Mouse (Mus musculus): ENCODE data around the gene Acsf2. TPM values are rescaled to one million over a fixed set of nuclear protein-coding genes. Genes with fewer than 3 reads are reported as not detected.

Gene Acsf2
- polyA plus RNA-seq, 1 experiment from 2014 or later: 2.6 TPM

GRCm38 (mm10) chr11:94587511-94587910 is 14.2 kb downstream of the Acsf2 start:
- WGBS: 74% methylated on average over 6 of the region's 6 CpGs
- ATAC-seq (ENCODE audit: low FRiP score, low read depth): no peak
- no peaks in the 10 kb centered on the region for H3K36me3 ChIP-seq

GRCm38 (mm10) chr11:94585091-94585490 is 16.6 kb downstream of the Acsf2 start:
- Histone ChIP-seq H3K27me3 (replicated peaks) (no peaks in the 10 kb centered on the region), H3K9ac (no peak overlapping the region), H3K4me3 (no peak overlapping the region), H3K36me3 (no peaks in the 10 kb centered on the region), H3K9me3 (no peaks in the 10 kb centered on the region), H3K4me2 (replicated peaks) (no peak overlapping the region), H3K27ac (no peak overlapping the region), H3K4me1 (no peaks in the 10 kb centered on the region)
- ATAC-seq (ENCODE audit: low FRiP score, low read depth): no peak
- 96% methylated on average over 9 of the region's 9 CpGs for WGBS

More at GRCm38 (mm10) chr11:94587511-94587910, 14.2 kb downstream of the Acsf2 start:
- Histone ChIP-seq H3K9ac (no peak overlapping the region), H3K27ac (no peak overlapping the region), H3K4me1 (0 out of 2 replicates have a peak, but pooled peaks cover 6% of the 10 kb centered on the region), H3K4me3 (no peak overlapping the region), H3K27me3 (replicated peaks) (no peaks in the 10 kb centered on the region), H3K9me3 (no peaks in the 10 kb centered on the region), H3K4me2 (replicated peaks) (no peak overlapping the region)

GRCm38 (mm10) chr11:94580111-94580740 is 21.4 kb downstream of the Acsf2 start:
- Histone ChIP-seq H3K27ac (no peak overlapping the region), H3K27me3 (replicated peaks) (no peaks in the 10 kb centered on the region), H3K4me1 (no peaks in the 10 kb centered on the region), H3K4me3 (no peak overlapping the region), H3K36me3 (no peaks in the 10 kb centered on the region), H3K9me3 (no peaks in the 10 kb centered on the region), H3K9ac (no peak overlapping the region), H3K4me2 (replicated peaks) (no peak overlapping the region)
- no peak for ATAC-seq (ENCODE audit: low FRiP score, low read depth)
- 91% methylated on average over 5 of the region's 5 CpGs for WGBS

DNA sequence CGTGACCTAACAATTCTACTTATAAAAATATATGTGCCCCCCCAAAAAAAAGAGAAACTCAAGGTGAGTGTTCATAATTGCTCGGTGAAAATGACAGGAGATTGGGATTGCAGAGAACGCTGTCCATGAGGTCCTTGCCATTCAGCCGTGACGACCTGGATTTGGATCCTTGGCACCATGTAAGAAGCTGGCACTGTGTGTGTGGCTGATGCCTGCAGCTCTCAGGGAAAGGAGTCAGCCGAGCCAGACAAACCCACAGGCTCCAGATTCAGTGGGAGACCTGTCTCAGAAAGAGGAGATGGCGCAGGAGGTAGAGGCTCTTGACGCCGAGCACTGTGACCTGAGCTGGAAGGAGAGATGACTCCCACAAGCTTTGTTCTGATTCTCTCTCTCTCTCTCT is 25.3 kb downstream of the Acsf2 start:
- ATAC-seq (ENCODE audit: low FRiP score, low read depth): no peak
- H3K9ac ChIP-seq: no peak overlapping the region
- no peak overlapping the region for H3K27ac ChIP-seq
- H3K9me3 ChIP-seq: no peaks in the 10 kb centered on the region
- no peaks in the 10 kb centered on the region for H3K4me1 ChIP-seq
- 84% methylated on average over 9 of the region's 9 CpGs for WGBS
- no peak overlapping the region for H3K4me2 ChIP-seq (replicated peaks)
- no peak overlapping the region for H3K4me3 ChIP-seq
- no peaks in the 10 kb centered on the region for H3K27me3 ChIP-seq (replicated peaks)
- H3K36me3 ChIP-seq: no peaks in the 10 kb centered on the region

GRCm38 (mm10) chr11:94575036-94575435 is 26.6 kb downstream of the Acsf2 start:
- ATAC-seq (ENCODE audit: low FRiP score, low read depth): no peak
- peaks cover 6% of the 10 kb centered on the region; the same call in 1 of the 2 replicates for H3K4me1 ChIP-seq
- H3K27ac ChIP-seq: no peak overlapping the region
- H3K4me2 ChIP-seq (replicated peaks): no peak overlapping the region
- no peak overlapping the region for H3K4me3 ChIP-seq
- 73% methylated on average over 2 of the region's 2 CpGs for WGBS
- H3K9me3 ChIP-seq: no peaks in the 10 kb centered on the region
- no peak overlapping the region for H3K9ac ChIP-seq
- no peaks in the 10 kb centered on the region for H3K27me3 ChIP-seq (replicated peaks)
- H3K36me3 ChIP-seq: no peaks in the 10 kb centered on the region

DNA sequence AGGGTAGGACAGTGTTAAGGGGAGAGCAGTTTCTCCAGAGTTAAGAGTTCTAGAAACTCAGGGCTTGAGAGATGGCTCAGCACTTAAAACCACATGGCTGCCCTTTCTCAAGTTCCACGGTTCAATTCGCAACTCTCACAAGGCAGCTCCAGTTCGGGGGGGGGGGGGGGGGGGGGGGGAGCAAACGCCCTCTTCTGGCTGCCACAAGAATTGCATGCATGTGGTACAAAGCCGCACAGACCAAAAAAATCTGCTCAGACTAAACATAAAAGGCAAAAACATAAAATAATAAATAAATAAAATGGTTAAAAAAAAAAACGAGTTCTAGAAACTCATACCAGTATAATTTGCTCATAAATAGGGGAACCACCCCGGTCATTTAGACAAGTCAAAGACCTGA is 27.1 kb downstream of the Acsf2 start:
- no peak for ATAC-seq (ENCODE audit: low FRiP score, low read depth)
- Histone ChIP-seq H3K4me1 (peaks cover 6% of the 10 kb centered on the region; the same call in 1 of the 2 replicates), H3K4me3 (no peak overlapping the region), H3K9me3 (no peaks in the 10 kb centered on the region), H3K27me3 (replicated peaks) (no peaks in the 10 kb centered on the region), H3K9ac (no peak overlapping the region), H3K4me2 (replicated peaks) (no peak overlapping the region), H3K27ac (no peak overlapping the region), H3K36me3 (no peaks in the 10 kb centered on the region)
- 25% methylated on average over 7 of the region's 7 CpGs for WGBS

DNA sequence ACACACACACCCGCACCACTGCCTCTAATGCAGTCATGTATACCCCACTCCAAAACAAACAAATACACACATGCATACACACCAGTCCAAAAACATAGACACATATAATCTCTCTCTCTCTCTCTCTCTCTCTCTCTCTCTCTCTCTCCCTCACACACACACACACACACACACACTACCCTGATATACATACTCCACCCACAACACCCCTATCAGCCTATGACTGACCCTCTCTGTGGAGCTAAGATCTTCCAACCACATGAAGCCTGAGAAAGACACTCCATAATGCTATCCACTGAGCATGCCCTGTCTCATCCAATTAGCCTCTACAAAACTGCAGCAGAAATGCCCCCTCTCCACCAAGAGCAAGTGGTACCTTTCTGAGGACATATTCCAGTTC is 29.8 kb downstream of the Acsf2 start:
- 89% methylated on average over 1 of the region's 1 CpGs for WGBS
- Histone ChIP-seq H3K4me3 (no peak overlapping the region), H3K4me2 (replicated peaks) (no peak overlapping the region), H3K27ac (no peak overlapping the region), H3K36me3 (no peaks in the 10 kb centered on the region), H3K9me3 (no peaks in the 10 kb centered on the region), H3K4me1 (peaks cover 6% of the 10 kb centered on the region; the same call in 1 of the 2 replicates), H3K9ac (no peak overlapping the region), H3K27me3 (replicated peaks) (no peaks in the 10 kb centered on the region)
- ATAC-seq (ENCODE audit: low FRiP score, low read depth): no peak

- peaks cover 6% of the 10 kb centered on the region; the same call in 1 of the 2 replicates for H3K4me1 ChIP-seq
- 37% methylated on average over 9 of the region's 9 CpGs for WGBS
- H3K36me3 ChIP-seq: no peaks in the 10 kb centered on the region
- ATAC-seq (ENCODE audit: low FRiP score, low read depth): 0 out of 2 replicates have a peak, but pooled peaks have one; percentile 17
- H3K27me3 ChIP-seq (replicated peaks): peaks cover 3% of the 10 kb centered on the region
- no peaks in the 10 kb centered on the region for H3K9me3 ChIP-seq
- H3K27ac ChIP-seq: no peak overlapping the region
- H3K4me3 ChIP-seq: no peak overlapping the region
- no peak overlapping the region for H3K4me2 ChIP-seq (replicated peaks)
- no peak overlapping the region for H3K9ac ChIP-seq
These were observed 31.1 kb downstream of the Acsf2 start for GRCm38 (mm10) chr11:94570612-94571011.

- Histone ChIP-seq H3K9ac (no peak overlapping the region), H3K9me3 (no peaks in the 10 kb centered on the region), H3K36me3 (no peaks in the 10 kb centered on the region), H3K27ac (no peak overlapping the region), H3K4me2 (replicated peaks) (no peak overlapping the region), H3K4me3 (no peak overlapping the region), H3K27me3 (replicated peaks) (peaks cover 25% of the 10 kb centered on the region), H3K4me1 (peaks cover 18% of the 10 kb centered on the region)
- 93% methylated on average over 7 of the region's 7 CpGs for WGBS
- no peak for ATAC-seq (ENCODE audit: low FRiP score, low read depth)
These were observed 34.3 kb downstream of the Acsf2 start for GRCm38 (mm10) chr11:94567326-94567725.

GRCm38 (mm10) chr11:94566534-94566933 is 35.1 kb downstream of the Acsf2 start:
- 85% methylated on average over 6 of the region's 6 CpGs for WGBS
- Histone ChIP-seq H3K4me3 (no peak overlapping the region), H3K9me3 (no peaks in the 10 kb centered on the region), H3K27ac (no peak overlapping the region), H3K4me2 (replicated peaks) (no peak overlapping the region), H3K27me3 (replicated peaks) (peaks cover 25% of the 10 kb centered on the region), H3K36me3 (no peaks in the 10 kb centered on the region), H3K4me1 (peaks cover 18% of the 10 kb centered on the region), H3K9ac (no peak overlapping the region)
- no peak for ATAC-seq (ENCODE audit: low FRiP score, low read depth)

GRCm38 (mm10) chr11:94565151-94565479 is 36.6 kb downstream of the Acsf2 start:
- H3K27me3 ChIP-seq (replicated peaks): peaks cover 25% of the 10 kb centered on the region
- H3K4me2 ChIP-seq (replicated peaks): peak overlapping the region; percentile 53
- 0 out of 2 replicates have a peak overlapping the region, but pooled peaks have one; percentile 17 for H3K9ac ChIP-seq
- 14% methylated on average over 16 of the region's 16 CpGs for WGBS
- no peaks in the 10 kb centered on the region for H3K36me3 ChIP-seq
- H3K9me3 ChIP-seq: no peaks in the 10 kb centered on the region
- peak overlapping the region; percentile 16 for H3K4me3 ChIP-seq
- H3K4me1 ChIP-seq: peaks cover 12% of the 10 kb centered on the region
- ATAC-seq (ENCODE audit: low FRiP score, low read depth): no peak
- H3K27ac ChIP-seq: no peak overlapping the region

DNA sequence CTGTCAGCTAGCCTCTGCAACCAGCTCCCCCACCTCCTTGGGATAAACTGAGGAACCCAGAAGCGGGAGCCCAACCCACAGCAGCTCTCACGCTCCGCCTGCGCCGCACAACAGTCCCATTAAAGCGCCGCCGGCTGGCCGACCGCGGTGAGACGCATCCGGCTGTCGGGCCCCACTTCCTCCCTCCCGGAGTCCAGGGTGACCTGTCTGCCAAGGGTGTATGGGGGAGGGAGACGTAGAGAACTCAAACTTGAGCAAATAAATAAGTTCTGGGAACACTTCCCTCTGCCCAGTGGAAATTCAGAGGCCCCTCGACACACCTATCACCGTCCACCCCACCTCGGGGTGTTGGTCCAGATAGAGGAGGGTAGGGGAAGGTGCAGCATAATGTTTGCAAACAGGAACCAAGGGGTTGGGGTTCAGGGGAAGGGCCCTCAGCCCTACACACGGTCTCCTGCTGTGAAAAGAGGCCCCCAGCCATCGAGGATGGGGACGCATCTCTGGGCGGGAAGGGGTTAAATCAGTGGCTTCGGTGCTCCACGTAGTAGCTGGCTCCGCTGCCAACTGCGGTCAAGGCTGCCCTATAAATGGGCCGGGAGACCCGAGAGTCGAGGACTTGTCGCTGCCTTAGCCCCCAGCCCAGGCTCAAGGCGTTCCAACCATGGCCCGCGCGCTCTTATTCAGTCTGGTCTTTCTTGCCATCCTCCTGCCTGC is 37.1 kb downstream of the Acsf2 start, which contains the start of gene Chad:
Chad (plus strand) TSS at position 611 of the 714 bp plus-strand sequence.
- peak within 1 kb of the TSS; percentile 26; the same call in 1 of the 2 replicates for H3K9ac ChIP-seq
- peak within 1 kb of the TSS; percentile 16 for H3K4me3 ChIP-seq
- H3K27me3 ChIP-seq (replicated peaks): peaks cover 25% of the 10 kb centered on the region
- peak within 1 kb of the TSS; percentile 53 for H3K4me2 ChIP-seq (replicated peaks)
- 3% methylated on average over 35 of the region's 35 CpGs for WGBS
- ATAC-seq (ENCODE audit: low FRiP score, low read depth): no peak
- no peaks in the 10 kb centered on the region for H3K9me3 ChIP-seq
- H3K27ac ChIP-seq: no peak within 1 kb of the TSS
- peaks cover 12% of the 10 kb centered on the region for H3K4me1 ChIP-seq
- H3K36me3 ChIP-seq: no peaks in the 10 kb centered on the region

Measured in neural tube, embryonic 12.5 days (tissue).